In genomic region chr4:57462378-57462777, GRCm38 (mm10) we compare ENCODE assay signal across 9 mouse cellular contexts. TPM values are rescaled to one million over a fixed set of nuclear protein-coding genes. Genes with fewer than 3 reads are reported as not detected.
A peak's percentile ranks its signal among the peaks of the same experiment; 100 is the strongest.
DNase-seq lines count a peak whose midpoint lies in the region; ATAC-seq and TF ChIP-seq lines count a peak whose summit lies in the region.
"Had no signal": no experiment of that assay in that cellular context is flagged by ENCODE, and none has a peak within 500 bp of the region (broad histone marks: within the 10 kb centered on the region; RNA-seq: fewer than 3 reads in every experiment).

No protein-coding gene starts in this region.

- no peak overlapping the region for H3K9ac ChIP-seq in lung, postnatal 0 days (replicated peaks; ENCODE audit: low read depth)
- H3K9ac ChIP-seq in neural tube, embryonic 15.5 days (replicated peaks), result no peak overlapping the region

- H3K9me3 ChIP-seq in lung, postnatal 0 days (ENCODE audit: low read length), result no peaks in the 10 kb centered on the region
- H3K9me3 ChIP-seq in neural tube, embryonic 15.5 days (replicated peaks), result no peaks in the 10 kb centered on the region

- intact Hi-C loops in left cerebral cortex, adult 2 months (cut with DNase I), result loop anchor here (5.0 kb wide), 1 partner anchor 145 kb away; no protein-coding TSS in a partner anchor
- intact Hi-C loops in left cerebral cortex, postnatal 10 days (cut with DNase I), result loop anchor here (5.0 kb wide), 1 partner anchor 145 kb away; no protein-coding TSS in a partner anchor

- no peak overlapping the region for H3K4me2 ChIP-seq in lung, postnatal 0 days (replicated peaks; ENCODE audit: low read depth, low read length)
- H3K4me2 ChIP-seq in neural tube, embryonic 15.5 days, result no peak overlapping the region

- peak; percentile 3 for DNase-seq in CD4-positive, CD25-positive, alpha-beta regulatory T cell, adult 2 months (ENCODE audit: low read depth, low spot score)
- peak in 1 of 2 experiments; percentile 17 for DNase-seq in left cerebral cortex, adult 2 months (ENCODE audit: extremely low spot score in 1 of 2, low spot score in 2 of 2)
- no peak for DNase-seq in left cerebral cortex, postnatal 10 days (ENCODE audit: extremely low spot score in 1 of 2, low spot score in 2 of 2)
- DNase-seq in adrenal gland, postnatal 36 days, result peak; percentile 40 to 50
- no peak for DNase-seq in lung, postnatal 0 days (ENCODE audit: low spot score)
- DNase-seq in right cerebral cortex, adult 18-20 months, result no peak

- peak; percentile 54 for TF ChIP-seq CTCF in left cerebral cortex, adult 2 months (IDR thresholded peaks at IDR 0.05)
- peak; percentile 69 for TF ChIP-seq CTCF in lung, postnatal 0 days (IDR thresholded peaks at IDR 0.05)

- 37% methylated on average over 2 of the region's 3 CpGs for WGBS in lung, postnatal 0 days
- WGBS in neural tube, embryonic 15.5 days, result 69% methylated on average over 3 of the region's 3 CpGs

- no peak for TF ChIP-seq EP300 in lung, postnatal 0 days (IDR thresholded peaks at IDR 0.05)

- no peaks in the 10 kb centered on the region for H3K4me1 ChIP-seq in lung, postnatal 0 days (ENCODE audit: insufficient read depth, low read depth, low read length)
- H3K4me1 ChIP-seq in neural tube, embryonic 15.5 days, result no peaks in the 10 kb centered on the region

- H3K27me3 ChIP-seq in lung, postnatal 0 days (replicated peaks; ENCODE audit: insufficient read depth, low read length), result no peaks in the 10 kb centered on the region
- H3K27me3 ChIP-seq in neural tube, embryonic 15.5 days (replicated peaks), result no peaks in the 10 kb centered on the region

- H3K36me3 ChIP-seq in lung, postnatal 0 days (ENCODE audit: insufficient read depth, low read length), result no peaks in the 10 kb centered on the region
- H3K36me3 ChIP-seq in neural tube, embryonic 15.5 days, result no peaks in the 10 kb centered on the region

- H3K27ac ChIP-seq in left cerebral cortex, adult 2 months, result no peak overlapping the region
- no peak overlapping the region for H3K27ac ChIP-seq in lung, postnatal 0 days (ENCODE audit: low read length)
- H3K27ac ChIP-seq in neural tube, embryonic 15.5 days (replicated peaks), result no peak overlapping the region

- H3K4me3 ChIP-seq in left cerebral cortex, adult 2 months, result no peak overlapping the region
- no peak overlapping the region for H3K4me3 ChIP-seq in lung, postnatal 0 days (ENCODE audit: low read depth, low read length)
- H3K4me3 ChIP-seq in neural tube, embryonic 15.5 days (replicated peaks), result no peak overlapping the region

- no peak for ATAC-seq in CD4-positive, CD25-positive, alpha-beta regulatory T cell, adult 4 months
- no peak for ATAC-seq in lung, postnatal 0 days
- no peak for ATAC-seq in neural tube, embryonic 15.5 days (ENCODE audit: low FRiP score)

RNA-seq across cellular contexts. Expression of gene Palm2, which starts 28.3 kb away (rescaled TPM):
- not detected for polyA plus RNA-seq in CD4-positive, CD25-positive, alpha-beta regulatory T cell, adult 4 months (2017; shearing (Covaris generic))
- total RNA-seq in left cerebral cortex, adult 2 months (2021), result 10 to 100 TPM; 60.4 to 64.3 TPM
- 10 to 100 TPM; 72.9 to 73.2 TPM for total RNA-seq in left cerebral cortex, postnatal 10 days (2021)
- 10 to 100 TPM; 12.7 to 47.5 TPM for total RNA-seq in adrenal gland, postnatal 36 days (2021)
- polyA plus RNA-seq in lung, postnatal 0 days (2015; fragmentation: Nextera tagmentation; extraction: Ambion mirVana), result 1.9 and 2.7 TPM in 2 replicates
- polyA plus RNA-seq in neural tube, embryonic 15.5 days (2015; fragmentation: Nextera tagmentation; extraction: Ambion mirVana), result 13.6 and 16.9 TPM in 2 replicates
- total RNA-seq: common myeloid progenitor, adult 5-6 weeks had no signal

Comparison
In these comparisons a context has a peak if more than half of its experiments do, and no peak if none do; other contexts are left out.
1. DNase-seq: peak in CD4-positive, CD25-positive, alpha-beta regulatory T cell, adult 2 months (single experiment) and adrenal gland, postnatal 36 days (2 of 2); none in left cerebral cortex, postnatal 10 days (0 of 2), lung, postnatal 0 days (single experiment) and right cerebral cortex, adult 18-20 months (single experiment).